8 mouse cellular contexts compared by ENCODE assay signal in genomic region chr5:29468351-29469065, GRCm38 (mm10). TPM values are rescaled to one million over a fixed set of nuclear protein-coding genes. Genes with fewer than 3 reads are reported as not detected.
A peak's percentile ranks its signal among the peaks of the same experiment; 100 is the strongest.
DNase-seq lines count a peak whose midpoint lies in the region; ATAC-seq and TF ChIP-seq lines count a peak whose summit lies in the region.

No protein-coding gene starts in this region.

- no peak for ATAC-seq in embryonic facial prominence, embryonic 12.5 days (ENCODE audit: insufficient number of reproducible peaks, insufficient read depth, low FRiP score, low TSS enrichment)
- ATAC-seq in intestine, embryonic 15.5 days = 0 out of 2 replicates have a peak, but pooled peaks have one; percentile 4
- no peak for ATAC-seq in neural tube, embryonic 11.5 days (ENCODE audit: insufficient read depth, low FRiP score, low TSS enrichment)

- H3K9me3 ChIP-seq in embryonic facial prominence, embryonic 12.5 days = no peaks in the 10 kb centered on the region
- no peaks in the 10 kb centered on the region for H3K9me3 ChIP-seq in intestine, embryonic 15.5 days
- no peaks in the 10 kb centered on the region for H3K9me3 ChIP-seq in neural tube, embryonic 11.5 days (ENCODE audit: control insufficient read depth, low read length)

- peak overlapping the region; percentile 52 for H3K4me2 ChIP-seq in embryonic facial prominence, embryonic 12.5 days (replicated peaks)
- H3K4me2 ChIP-seq in intestine, embryonic 15.5 days (replicated peaks) = peak overlapping the region; percentile 71
- H3K4me2 ChIP-seq in neural tube, embryonic 11.5 days (ENCODE audit: low read depth) = peak overlapping the region; percentile 59

- TF ChIP-seq CTCF in layer of hippocampus, adult 2 months (conservative IDR thresholded peaks at IDR 0.05) = no peak

- peak overlapping the region; percentile 45 for H3K4me3 ChIP-seq in layer of hippocampus, adult 2 months
- peak overlapping the region; percentile 30 for H3K4me3 ChIP-seq in embryonic facial prominence, embryonic 12.5 days
- peak overlapping the region; percentile 49 for H3K4me3 ChIP-seq in intestine, embryonic 15.5 days (replicated peaks)
- H3K4me3 ChIP-seq in neural tube, embryonic 11.5 days (ENCODE audit: low read depth, low read length) = peak overlapping the region; percentile 31

- H3K27me3 ChIP-seq in embryonic facial prominence, embryonic 12.5 days = peaks cover 76% of the 10 kb centered on the region
- H3K27me3 ChIP-seq in intestine, embryonic 15.5 days (replicated peaks) = peaks cover 47% of the 10 kb centered on the region
- peaks cover 73% of the 10 kb centered on the region for H3K27me3 ChIP-seq in neural tube, embryonic 11.5 days (ENCODE audit: control insufficient read depth, insufficient read depth, low read length)

- peaks cover 5% of the 10 kb centered on the region for H3K4me1 ChIP-seq in embryonic facial prominence, embryonic 12.5 days
- H3K4me1 ChIP-seq in intestine, embryonic 15.5 days (replicated peaks) = peaks cover 5% of the 10 kb centered on the region
- peaks cover 5% of the 10 kb centered on the region; the same call in 1 of the 2 replicates for H3K4me1 ChIP-seq in neural tube, embryonic 11.5 days (ENCODE audit: control insufficient read depth, insufficient read depth, low read length)

- H3K27ac ChIP-seq in layer of hippocampus, adult 2 months = no peak overlapping the region
- H3K27ac ChIP-seq in embryonic facial prominence, embryonic 12.5 days = no peak overlapping the region
- H3K27ac ChIP-seq in intestine, embryonic 15.5 days = 0 out of 2 replicates have a peak overlapping the region, but pooled peaks have one; percentile 30
- no peak overlapping the region for H3K27ac ChIP-seq in neural tube, embryonic 11.5 days (ENCODE audit: low read depth, low read length)

- WGBS in embryonic facial prominence, embryonic 12.5 days = 2% methylated on average over 17 of the region's 17 CpGs
- WGBS in intestine, embryonic 15.5 days = 5% methylated on average over 17 of the region's 17 CpGs
- WGBS in neural tube, embryonic 11.5 days = 2% methylated on average over 17 of the region's 17 CpGs

- no peak overlapping the region for H3K9ac ChIP-seq in embryonic facial prominence, embryonic 12.5 days
- peak overlapping the region; percentile 41; the same call in 1 of the 2 replicates for H3K9ac ChIP-seq in intestine, embryonic 15.5 days
- H3K9ac ChIP-seq in neural tube, embryonic 11.5 days (ENCODE audit: low read length) = no peak overlapping the region

- no peaks in the 10 kb centered on the region for H3K36me3 ChIP-seq in embryonic facial prominence, embryonic 12.5 days
- H3K36me3 ChIP-seq in intestine, embryonic 15.5 days = no peaks in the 10 kb centered on the region
- no peaks in the 10 kb centered on the region for H3K36me3 ChIP-seq in neural tube, embryonic 11.5 days (ENCODE audit: control insufficient read depth, insufficient read depth, low read length)

- no peak for DNase-seq in layer of hippocampus, adult 2 months (ENCODE audit: low spot score in 2 of 2)
- DNase-seq in layer of hippocampus, postnatal 10 days (ENCODE audit: low spot score in 2 of 2) = no peak
- DNase-seq in neural tube, embryonic 11.5 days (ENCODE audit: low spot score) = no peak
- no peak for DNase-seq in layer of hippocampus, adult 9-11 months
- DNase-seq in layer of hippocampus, adult 18-20 months (ENCODE audit: low spot score in 2 of 2) = no peak
- no peak for DNase-seq in adrenal gland, adult 8-10 months

RNA-seq across cellular contexts. Expression of gene Mnx1, which starts 9.8 kb away (rescaled TPM):
- not detected for total RNA-seq in layer of hippocampus, adult 2 months (2021)
- not detected for total RNA-seq in layer of hippocampus, postnatal 10 days (2021)
- 0.10 TPM in 1 of 2 replicates, not detected in the other for polyA plus RNA-seq in embryonic facial prominence, embryonic 12.5 days (2016; fragmentation: Nextera tagmentation; extraction: Ambion mirVana)
- 1.4 and 1.5 TPM in 2 replicates for polyA plus RNA-seq in intestine, embryonic 15.5 days (2015; fragmentation: Nextera tagmentation; extraction: Ambion mirVana)
- polyA plus RNA-seq in neural tube, embryonic 11.5 days (2014; fragmentation: Nextera tagmentation; extraction: Ambion mirVana) = 4.4 and 7.6 TPM in 2 replicates
- total RNA-seq in layer of hippocampus, adult 18-20 months (2021) = not detected
- total RNA-seq in adrenal gland, adult 8-10 months (2022) = not detected

RNA-seq across cellular contexts. Expression of gene Nom1, which starts 34.0 kb away (rescaled TPM):
- total RNA-seq in layer of hippocampus, adult 2 months (2021) = 10 to 100 TPM; 22.1 to 25.8 TPM
- total RNA-seq in layer of hippocampus, postnatal 10 days (2021) = 10 to 100 TPM; 22.2 to 22.7 TPM
- polyA plus RNA-seq in embryonic facial prominence, embryonic 12.5 days (2016; fragmentation: Nextera tagmentation; extraction: Ambion mirVana) = 27.2 and 31.7 TPM in 2 replicates
- 28.0 and 31.0 TPM in 2 replicates for polyA plus RNA-seq in intestine, embryonic 15.5 days (2015; fragmentation: Nextera tagmentation; extraction: Ambion mirVana)
- 20.0 and 26.7 TPM in 2 replicates for polyA plus RNA-seq in neural tube, embryonic 11.5 days (2014; fragmentation: Nextera tagmentation; extraction: Ambion mirVana)
- total RNA-seq in layer of hippocampus, adult 18-20 months (2021) = 10 to 100 TPM; 19.6 to 23.3 TPM
- total RNA-seq in adrenal gland, adult 8-10 months (2022) = 10 to 100 TPM; 36.1 to 44.6 (median 39.2) TPM
